Mouse (Mus musculus) lung, postnatal 25 days (tissue): ENCODE results near the gene Yif1a.

Experiments used
- DNase-seq: peaks from one replicate; pipeline ENCODE4 v3.0.0; 2022; ENCODE audit warnings: low spot score

The Yif1a gene

GRCm38 (mm10) chr19:5087884-5088728, at the start of gene Yif1a:
Gene Yif1a (plus strand): TSS chr19:5088538.
- DNase-seq, result peak; percentile 99

- peak; percentile 90 for DNase-seq
Measured at GRCm38 (mm10) chr19:5038709-5039156, 49.6 kb upstream of the Yif1a start, which contains the start of the genes B4gat1 and AC124502.3. Gene B4gat1 (plus strand): TSS chr19:5038826. Gene AC124502.3 (plus strand): TSS chr19:5038891.

- DNase-seq, result no peak
Measured at GRCm38 (mm10) chr19:5039301-5040114, 48.8 kb upstream of the Yif1a start.

- peak; percentile 92 for DNase-seq
Measured at GRCm38 (mm10) chr19:5040862-5041523, 47.3 kb upstream of the Yif1a start, which contains the start of gene Brms1. Gene Brms1 (plus strand): TSS chr19:5041354.

GRCm38 (mm10) chr19:5041588-5041987, 46.8 kb upstream of the Yif1a start:
- no peak for DNase-seq

- no peak for DNase-seq
Measured at GRCm38 (mm10) chr19:5045531-5045930, 42.8 kb upstream of the Yif1a start.

GRCm38 (mm10) chr19:5048138-5049056, 39.9 kb upstream of the Yif1a start:
- no peak for DNase-seq

GRCm38 (mm10) chr19:5049325-5049724, 39.0 kb upstream of the Yif1a start:
- DNase-seq, result no peak

GRCm38 (mm10) chr19:5050047-5050905, 38.1 kb upstream of the Yif1a start, which contains the start of gene Rin1:
Gene Rin1 (plus strand): TSS chr19:5050481.
- peak; percentile 55 for DNase-seq

- DNase-seq, result no peak
Measured at GRCm38 (mm10) chr19:5051031-5051430, 37.3 kb upstream of the Yif1a start.

- DNase-seq, result no peak
Measured at GRCm38 (mm10) chr19:5051515-5051914, 36.8 kb upstream of the Yif1a start.

GRCm38 (mm10) chr19:5052166-5052822, 36.0 kb upstream of the Yif1a start:
- DNase-seq, result no peak

GRCm38 (mm10) chr19:5052853-5053252, 35.5 kb upstream of the Yif1a start:
- no peak for DNase-seq

- peak; percentile 41 for DNase-seq
Measured at GRCm38 (mm10) chr19:5053909-5054308, 34.4 kb upstream of the Yif1a start.

- DNase-seq, result no peak
Measured at GRCm38 (mm10) chr19:5056251-5056650, 32.1 kb upstream of the Yif1a start.

GRCm38 (mm10) chr19:5057876-5058775, 30.2 kb upstream of the Yif1a start:
- peak; percentile 62 for DNase-seq

- DNase-seq, result no peak
Measured at GRCm38 (mm10) chr19:5058801-5059771, 29.3 kb upstream of the Yif1a start.
